Mouse (Mus musculus): Measurements from ENCODE around the gene Btn1a1.

- TF ChIP-seq HCFC1 (IDR thresholded peaks at IDR 0.05; ENCODE audit: borderline replicate concordance, insufficient read depth, low read length) (0 out of 2 replicates have a peak, but pooled peaks have one; percentile 47), ZNF384 (IDR thresholded peaks at IDR 0.05; ENCODE audit: low read depth, low read length) (no peak), MAFK (IDR thresholded peaks at IDR 0.05; ENCODE audit: insufficient read depth, low read depth, low read length) (no peak), CHD2 (IDR thresholded peaks at IDR 0.05; ENCODE audit: low read depth, low read length) (no peak)
Measured at GRCm38 (mm10) chr13:23423286-23424051, 42.2 kb downstream of the Btn1a1 start, which contains the start of gene Abt1.
